Mouse (Mus musculus): ENCODE data around the gene Slc25a22. TPM values are rescaled to one million over a fixed set of nuclear protein-coding genes. Genes with fewer than 3 reads are reported as not detected.

Gene Slc25a22
- polyA plus RNA-seq, 1 experiment, result 30.3 TPM

GRCm38 (mm10) chr7:141432741-141433516, 4.8 kb downstream of the Slc25a22 start:
- WGBS, result 78% methylated on average over 6 of the region's 6 CpGs
- TF ChIP-seq CTCF (IDR thresholded peaks at IDR 0.05; ENCODE audit: control insufficient read depth, insufficient read depth, low read length) (no peak), POLR2A (IDR thresholded peaks at IDR 0.05; ENCODE audit: borderline replicate concordance, control insufficient read depth, low read depth, low read length) (no peak)
- Histone ChIP-seq H3K4me3 (replicated peaks; ENCODE audit: control insufficient read depth, low read depth, low read length) (no peak overlapping the region), H3K27ac (ENCODE audit: control insufficient read depth, insufficient read depth, low read depth, low read length, poor library complexity) (no peak overlapping the region; the same call in 1 of the 2 replicates), H3K4me1 (ENCODE audit: control insufficient read depth, insufficient read depth, low read length) (peaks cover 4% of the 10 kb centered on the region)

- Histone ChIP-seq H3K4me3 (replicated peaks; ENCODE audit: control insufficient read depth, low read depth, low read length) (no peak overlapping the region), H3K27ac (ENCODE audit: control insufficient read depth, insufficient read depth, low read depth, low read length, poor library complexity) (no peak overlapping the region; the same call in 1 of the 2 replicates), H3K4me1 (ENCODE audit: control insufficient read depth, insufficient read depth, low read length) (peaks cover 4% of the 10 kb centered on the region)
- TF ChIP-seq POLR2A (IDR thresholded peaks at IDR 0.05; ENCODE audit: borderline replicate concordance, control insufficient read depth, low read depth, low read length) (no peak), CTCF (IDR thresholded peaks at IDR 0.05; ENCODE audit: control insufficient read depth, insufficient read depth, low read length) (no peak)
- 51% methylated on average over 8 of the region's 8 CpGs for WGBS
Measured at GRCm38 (mm10) chr7:141432186-141432611, 5.5 kb downstream of the Slc25a22 start.

GRCm38 (mm10) chr7:141431434-141432185, 6.1 kb downstream of the Slc25a22 start:
- no peak for TF ChIP-seq CTCF (IDR thresholded peaks at IDR 0.05; ENCODE audit: control insufficient read depth, insufficient read depth, low read length)
- TF ChIP-seq POLR2A (IDR thresholded peaks at IDR 0.05; ENCODE audit: borderline replicate concordance, control insufficient read depth, low read depth, low read length), result no peak
- WGBS, result 88% methylated on average over 19 of the region's 19 CpGs
- Histone ChIP-seq H3K4me1 (ENCODE audit: control insufficient read depth, insufficient read depth, low read length) (peaks cover 4% of the 10 kb centered on the region), H3K27ac (ENCODE audit: control insufficient read depth, insufficient read depth, low read depth, low read length, poor library complexity) (no peak overlapping the region), H3K4me3 (replicated peaks; ENCODE audit: control insufficient read depth, low read depth, low read length) (no peak overlapping the region)

GRCm38 (mm10) chr7:141430585-141431240, 7.0 kb downstream of the Slc25a22 start:
- H3K4me3 ChIP-seq (replicated peaks; ENCODE audit: control insufficient read depth, low read depth, low read length), result no peak overlapping the region
- 86% methylated on average over 9 of the region's 9 CpGs for WGBS
- peaks cover 3% of the 10 kb centered on the region for H3K4me1 ChIP-seq (ENCODE audit: control insufficient read depth, insufficient read depth, low read length)
- TF ChIP-seq POLR2A (IDR thresholded peaks at IDR 0.05; ENCODE audit: borderline replicate concordance, control insufficient read depth, low read depth, low read length), result no peak
- no peak for TF ChIP-seq CTCF (IDR thresholded peaks at IDR 0.05; ENCODE audit: control insufficient read depth, insufficient read depth, low read length)
- no peak overlapping the region for H3K27ac ChIP-seq (ENCODE audit: control insufficient read depth, insufficient read depth, low read depth, low read length, poor library complexity)

GRCm38 (mm10) chr7:141429840-141430584, 7.7 kb downstream of the Slc25a22 start:
- Histone ChIP-seq H3K27ac (ENCODE audit: control insufficient read depth, insufficient read depth, low read depth, low read length, poor library complexity) (no peak overlapping the region), H3K4me3 (replicated peaks; ENCODE audit: control insufficient read depth, low read depth, low read length) (no peak overlapping the region), H3K4me1 (ENCODE audit: control insufficient read depth, insufficient read depth, low read length) (peaks cover 1% of the 10 kb centered on the region)
- 87% methylated on average over 9 of the region's 9 CpGs for WGBS
- TF ChIP-seq POLR2A (IDR thresholded peaks at IDR 0.05; ENCODE audit: borderline replicate concordance, control insufficient read depth, low read depth, low read length) (no peak), CTCF (IDR thresholded peaks at IDR 0.05; ENCODE audit: control insufficient read depth, insufficient read depth, low read length) (no peak)

- Histone ChIP-seq H3K27ac (ENCODE audit: control insufficient read depth, insufficient read depth, low read depth, low read length, poor library complexity) (no peak within 1 kb of the TSS), H3K4me3 (replicated peaks; ENCODE audit: control insufficient read depth, low read depth, low read length) (no peak within 1 kb of the TSS), H3K4me1 (ENCODE audit: control insufficient read depth, insufficient read depth, low read length) (no peaks in the 10 kb centered on the region; the same call in 1 of the 2 replicates)
- 69% methylated on average over 19 of the region's 19 CpGs for WGBS
- TF ChIP-seq CTCF (IDR thresholded peaks at IDR 0.05; ENCODE audit: control insufficient read depth, insufficient read depth, low read length), result no peak
- TF ChIP-seq POLR2A (IDR thresholded peaks at IDR 0.05; ENCODE audit: borderline replicate concordance, control insufficient read depth, low read depth, low read length), result no peak
Measured at GRCm38 (mm10) chr7:141429310-141429709, 8.4 kb downstream of the Slc25a22 start, which contains the start of gene Cend1. Gene Cend1, minus strand, starts transcription at chr7:141429491.

GRCm38 (mm10) chr7:141428701-141429100, 9.0 kb downstream of the Slc25a22 start:
- no peaks in the 10 kb centered on the region; the same call in 1 of the 2 replicates for H3K4me1 ChIP-seq (ENCODE audit: control insufficient read depth, insufficient read depth, low read length)
- no peak overlapping the region for H3K27ac ChIP-seq (ENCODE audit: control insufficient read depth, insufficient read depth, low read depth, low read length, poor library complexity)
- H3K4me3 ChIP-seq (replicated peaks; ENCODE audit: control insufficient read depth, low read depth, low read length), result no peak overlapping the region
- no peak for TF ChIP-seq CTCF (IDR thresholded peaks at IDR 0.05; ENCODE audit: control insufficient read depth, insufficient read depth, low read length)
- 78% methylated on average over 5 of the region's 5 CpGs for WGBS

Data from bone marrow, adult 2 months (tissue).